Mouse (Mus musculus) liver, embryonic 16.5 days (tissue): ENCODE data around the gene Ier5. TPM values are rescaled to one million over a fixed set of nuclear protein-coding genes. Genes with fewer than 3 reads are reported as not detected.

ENCODE experiments used
- ATAC-seq: fragments of 200-750 bp; cut with Nextera tagmentation; 2 replicates; pipeline ENCODE4 v1.8.0; 2017; ENCODE audit warnings: low read depth, mild to moderate bottlenecking, moderate number of reproducible peaks, moderate library complexity
- H3K27ac ChIP-seq: fragments of 300-500 bp; sonication (generic); 2 replicates; pipeline ENCODE4 v1.5.1; 2014; ENCODE audit warnings: mild to moderate bottlenecking, low read length
- H3K27me3 ChIP-seq: fragments of 300-500 bp; sonication (generic); 2 replicates; pipeline ENCODE4 v1.6.1; 2014; ENCODE audit warnings: low read depth, low read length, mixed read lengths; ENCODE audit not compliant: control insufficient read depth, insufficient read depth
- H3K36me3 ChIP-seq: fragments of 300-500 bp; sonication (generic); 2 replicates; pipeline ENCODE4 v1.6.1; 2014; ENCODE audit warnings: mild to moderate bottlenecking; ENCODE audit not compliant: control insufficient read depth, insufficient read depth
- H3K4me1 ChIP-seq: fragments of 300-500 bp; sonication (generic); 2 replicates; pipeline ENCODE4 v1.6.1; 2014; ENCODE audit warnings: low read depth, low read length, mixed read lengths; ENCODE audit not compliant: control insufficient read depth
- H3K4me2 ChIP-seq: fragments of 300-500 bp; sonication (generic); 2 replicates; pipeline ENCODE4 v1.6.1; 2014; ENCODE audit warnings: low read depth, low read length, mixed read lengths
- H3K4me3 ChIP-seq: fragments of 300-500 bp; sonication (generic); 2 replicates; pipeline ENCODE4 v1.5.1; 2014; ENCODE audit warnings: low read depth, mild to moderate bottlenecking, low read length
- H3K9ac ChIP-seq: fragments of 300-500 bp; sonication (generic); 2 replicates; pipeline ENCODE4 v1.6.1; 2014; ENCODE audit warnings: low read depth, low read length
- H3K9me3 ChIP-seq: fragments of 300-500 bp; sonication (generic); replicated peaks from 2 replicates; pipeline ENCODE4 v1.6.1; 2016; ENCODE audit warnings: low read length; ENCODE audit not compliant: control insufficient read depth
- WGBS: fragments of 180-500 bp; shearing (Covaris S2); extraction: QIAGEN DNeasy Blood & Tissue Kit; methylation state at CpG from one replicate; pipeline ENCODE4 v1.1.7; 2014; ENCODE audit not compliant: insufficient replicate concordance; 5-methylcytosine and 5-hydroxymethylcytosine counted together
- polyA plus RNA-seq: library from polyadenylated mRNA; unstranded; fragments of >200 nt; fragmentation: Nextera tagmentation; extraction: Ambion mirVana; gene quantifications from 2 replicates; pipeline ENCODE4 v1.2.1, GENCODE M21; 2015

Gene Ier5
- polyA plus RNA-seq, 1 experiment from 2014 or later = 1.6 TPM

- H3K9me3 ChIP-seq = no peaks in the 10 kb centered on the region
- peak overlapping the region; percentile 96 for H3K4me3 ChIP-seq
- peaks cover 10% of the 10 kb centered on the region for H3K4me1 ChIP-seq
- 38% methylated on average over 4 of the region's 4 CpGs for WGBS
- ATAC-seq = no peak
- peak overlapping the region; percentile 1; the same call in 1 of the 2 replicates for H3K9ac ChIP-seq
- H3K4me2 ChIP-seq = peak overlapping the region; percentile 69
- H3K36me3 ChIP-seq = no peaks in the 10 kb centered on the region
- H3K27me3 ChIP-seq = no peaks in the 10 kb centered on the region
- peak overlapping the region; percentile 94; the same call in 1 of the 2 replicates for H3K27ac ChIP-seq
These were observed 2.7 kb downstream of the Ier5 start for GRCm38 (mm10) chr1:155096620-155097261.

GRCm38 (mm10) chr1:155093971-155094707, 5.3 kb downstream of the Ier5 start:
- H3K27ac ChIP-seq = no peak overlapping the region
- no peaks in the 10 kb centered on the region for H3K9me3 ChIP-seq
- no peak overlapping the region for H3K4me2 ChIP-seq
- H3K36me3 ChIP-seq = no peaks in the 10 kb centered on the region
- H3K4me3 ChIP-seq = no peak overlapping the region
- H3K27me3 ChIP-seq = no peaks in the 10 kb centered on the region
- peaks cover 6% of the 10 kb centered on the region for H3K4me1 ChIP-seq
- H3K9ac ChIP-seq = no peak overlapping the region
- 79% methylated on average over 9 of the region's 9 CpGs for WGBS
- no peak for ATAC-seq

DNA sequence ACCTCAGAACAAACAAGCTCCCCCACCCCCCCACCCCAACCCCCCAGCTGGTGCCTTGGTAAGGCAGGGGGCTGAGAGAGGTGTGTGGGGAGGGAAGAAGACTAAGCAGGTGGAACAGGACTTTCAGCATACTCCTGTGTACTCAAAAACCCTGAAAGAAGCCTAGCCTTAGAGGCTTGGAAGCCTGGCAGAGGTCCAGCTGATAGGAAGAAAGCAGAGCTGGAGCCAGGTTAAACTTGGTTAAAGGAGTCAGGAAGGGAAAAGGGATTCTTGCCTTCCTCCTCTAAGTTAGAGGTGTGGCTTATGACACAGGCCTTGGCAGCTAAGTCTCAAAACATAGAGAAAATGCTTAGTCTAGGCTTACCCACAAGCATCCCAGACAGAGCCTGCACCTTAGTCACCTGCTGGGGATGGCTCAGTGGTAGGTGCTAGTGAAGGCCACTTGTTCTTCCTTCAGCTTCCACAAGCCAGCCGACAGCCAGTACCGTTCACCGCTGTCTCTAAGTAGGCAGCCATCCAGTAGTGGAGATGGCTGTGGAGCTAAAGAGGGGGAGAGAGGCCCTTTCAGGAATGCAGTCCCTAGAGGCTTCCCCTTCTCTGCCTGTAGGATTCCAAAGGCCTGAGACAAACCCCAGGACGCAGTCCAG, 6.2 kb downstream of the Ier5 start:
- Histone ChIP-seq H3K4me2 (no peak overlapping the region), H3K9ac (no peak overlapping the region), H3K4me3 (no peak overlapping the region), H3K9me3 (no peaks in the 10 kb centered on the region), H3K4me1 (peaks cover 6% of the 10 kb centered on the region), H3K27ac (no peak overlapping the region), H3K36me3 (no peaks in the 10 kb centered on the region), H3K27me3 (no peaks in the 10 kb centered on the region)
- WGBS = 85% methylated on average over 4 of the region's 4 CpGs
- ATAC-seq = no peak

DNA sequence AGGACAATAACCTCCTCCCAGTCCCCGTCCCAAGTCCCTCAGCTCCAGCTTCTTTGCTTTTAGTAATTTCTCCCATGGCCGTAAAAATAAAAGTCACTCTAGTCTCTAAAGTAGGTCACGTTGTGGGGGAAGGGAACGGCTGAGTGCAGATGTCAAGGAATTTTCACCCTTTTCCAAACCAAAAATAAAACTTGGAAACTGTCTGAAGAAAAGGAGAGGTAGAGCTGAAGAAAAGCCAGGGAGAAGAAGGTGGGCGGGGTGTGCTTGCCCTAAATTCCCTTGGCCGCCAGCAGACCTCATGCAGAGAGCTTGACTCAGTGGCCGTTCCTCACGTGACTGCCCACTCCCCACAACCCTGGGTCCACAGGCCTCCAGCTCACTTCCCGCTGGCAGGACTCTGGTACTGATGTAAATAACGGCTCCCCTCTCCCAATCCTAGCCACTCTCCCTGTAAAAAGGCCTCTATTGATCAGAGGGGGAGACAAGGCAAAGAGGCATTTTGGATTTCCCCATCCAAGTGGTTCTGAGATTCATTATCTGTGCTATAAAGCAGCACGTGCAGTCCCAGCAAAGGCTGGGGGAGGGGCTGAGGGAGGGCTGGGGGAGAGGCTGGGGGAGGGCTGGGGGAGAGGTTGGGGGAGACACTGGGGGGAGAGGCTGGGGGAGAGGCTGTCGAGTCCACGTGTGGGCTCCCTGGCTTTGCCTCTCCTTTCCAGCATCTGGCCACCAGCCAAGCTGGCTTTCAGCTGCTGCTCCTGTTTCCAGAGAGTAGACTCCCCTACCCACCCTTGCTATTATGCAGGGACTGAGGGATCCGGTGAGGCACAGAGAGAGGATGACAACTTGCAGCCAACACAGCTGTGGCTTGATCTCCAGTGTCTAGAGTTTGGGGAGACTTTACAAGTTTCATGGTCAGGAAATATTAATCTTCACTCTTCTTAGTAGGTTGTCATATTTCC, 7.3 kb downstream of the Ier5 start:
- no peak overlapping the region for H3K4me2 ChIP-seq
- peaks cover 8% of the 10 kb centered on the region for H3K4me1 ChIP-seq
- no peak overlapping the region for H3K9ac ChIP-seq
- no peak overlapping the region for H3K4me3 ChIP-seq
- H3K36me3 ChIP-seq = no peaks in the 10 kb centered on the region
- H3K9me3 ChIP-seq = no peaks in the 10 kb centered on the region
- 43% methylated on average over 14 of the region's 14 CpGs for WGBS
- ATAC-seq = no peak
- no peaks in the 10 kb centered on the region for H3K27me3 ChIP-seq
- no peak overlapping the region for H3K27ac ChIP-seq

GRCm38 (mm10) chr1:155091374-155091841, 8.0 kb downstream of the Ier5 start:
- Histone ChIP-seq H3K4me2 (no peak overlapping the region), H3K27ac (no peak overlapping the region), H3K36me3 (no peaks in the 10 kb centered on the region), H3K27me3 (no peaks in the 10 kb centered on the region), H3K9me3 (no peaks in the 10 kb centered on the region), H3K9ac (no peak overlapping the region), H3K4me1 (peaks cover 11% of the 10 kb centered on the region), H3K4me3 (no peak overlapping the region)
- no peak for ATAC-seq
- 44% methylated on average over 7 of the region's 7 CpGs for WGBS

DNA sequence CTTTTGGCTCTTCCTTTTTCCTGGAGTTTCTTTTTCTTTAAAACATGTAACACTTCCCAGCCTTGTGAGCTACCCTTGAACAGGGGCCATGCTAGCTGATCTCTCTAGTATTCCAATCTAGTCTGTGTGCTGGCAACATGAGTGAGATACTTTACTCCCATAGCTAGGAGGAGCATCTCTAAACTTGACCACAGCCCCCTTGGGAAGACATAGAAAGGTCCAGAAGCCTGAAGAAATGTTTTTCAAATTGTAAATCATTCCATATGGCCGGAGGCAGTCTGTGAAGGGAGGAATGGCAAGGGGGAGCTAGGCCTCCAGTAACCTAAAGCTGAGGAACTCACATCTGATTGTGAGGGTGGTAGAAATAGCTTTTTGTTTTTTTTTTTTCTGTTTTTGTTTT, 8.7 kb downstream of the Ier5 start:
- H3K4me1 ChIP-seq = peaks cover 15% of the 10 kb centered on the region
- ATAC-seq = no peak
- WGBS = 50% methylated on average over 1 of the region's 1 CpGs

DNA sequence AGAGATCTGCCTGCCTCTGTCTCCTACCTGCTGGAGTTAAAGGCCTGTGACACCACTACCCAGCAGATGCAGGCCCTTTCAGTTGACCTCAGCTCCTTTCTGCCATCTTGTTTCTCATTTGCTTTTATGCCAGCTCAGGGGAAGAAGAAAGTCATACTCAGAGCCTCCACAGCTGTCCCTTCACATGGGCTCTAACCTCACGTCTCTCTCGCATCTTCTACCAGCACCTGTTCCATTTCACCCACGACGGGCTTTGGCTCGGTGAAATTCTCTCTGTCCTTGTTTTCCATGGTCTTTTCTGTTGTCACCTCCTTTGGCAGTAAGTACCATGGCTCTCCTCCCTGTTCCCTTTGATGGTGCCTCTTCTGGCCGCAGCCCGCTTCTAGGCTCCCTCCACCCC, 9.1 kb downstream of the Ier5 start:
- Histone ChIP-seq H3K9me3 (no peaks in the 10 kb centered on the region), H3K36me3 (no peaks in the 10 kb centered on the region), H3K27me3 (no peaks in the 10 kb centered on the region), H3K9ac (no peak overlapping the region), H3K4me2 (no peak overlapping the region), H3K4me3 (no peak overlapping the region), H3K27ac (no peak overlapping the region), H3K4me1 (peaks cover 15% of the 10 kb centered on the region)
- ATAC-seq = no peak
- 87% methylated on average over 7 of the region's 7 CpGs for WGBS

More for the DNA sequence above, 8.7 kb downstream of the Ier5 start:
- Histone ChIP-seq H3K27ac (no peak overlapping the region), H3K27me3 (no peaks in the 10 kb centered on the region), H3K9ac (no peak overlapping the region), H3K4me2 (no peak overlapping the region), H3K4me3 (no peak overlapping the region), H3K36me3 (no peaks in the 10 kb centered on the region), H3K9me3 (no peaks in the 10 kb centered on the region)

DNA sequence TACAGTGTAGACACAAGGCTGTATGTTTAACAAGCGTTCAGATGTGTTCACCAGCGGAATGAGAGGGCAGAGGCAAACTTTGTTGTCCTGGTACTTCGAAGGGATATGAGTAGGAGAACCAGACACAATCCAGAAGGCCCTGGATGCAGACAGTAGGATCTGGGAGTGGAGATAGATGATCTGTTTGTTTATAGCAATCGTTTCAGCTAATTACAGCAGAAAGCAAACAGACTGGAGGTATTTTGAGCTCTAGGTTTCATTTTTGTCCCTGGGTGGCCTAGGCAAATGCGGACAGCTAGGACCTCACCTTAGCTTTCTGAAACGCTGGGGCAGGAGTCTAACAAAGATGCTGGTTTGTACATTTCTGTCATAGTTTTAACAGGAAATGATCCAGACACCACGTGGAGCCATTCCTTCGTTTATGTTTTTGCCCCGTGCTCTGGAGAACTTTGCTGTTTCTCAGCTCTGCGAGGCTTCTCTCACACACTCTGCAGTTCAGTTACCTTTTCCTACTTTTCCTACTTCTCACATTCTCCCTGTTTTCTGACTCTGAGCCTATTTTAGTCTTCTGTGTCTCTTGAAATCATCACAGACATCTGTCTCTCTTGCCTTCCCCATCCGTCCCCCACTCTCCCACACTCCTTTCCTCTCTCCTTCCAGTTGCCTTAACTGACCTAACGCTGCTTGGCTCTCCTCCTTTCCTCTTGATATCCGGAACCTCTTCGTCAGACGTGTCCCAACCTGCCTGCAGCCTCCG, 10.4 kb downstream of the Ier5 start:
- H3K27me3 ChIP-seq = peaks cover under 1% of the 10 kb centered on the region; the same call in 1 of the 2 replicates
- no peaks in the 10 kb centered on the region for H3K36me3 ChIP-seq
- no peak overlapping the region for H3K27ac ChIP-seq
- peaks cover 22% of the 10 kb centered on the region for H3K4me1 ChIP-seq
- H3K4me3 ChIP-seq = no peak overlapping the region
- 47% methylated on average over 16 of the region's 16 CpGs for WGBS
- H3K4me2 ChIP-seq = no peak overlapping the region
- H3K9me3 ChIP-seq = no peaks in the 10 kb centered on the region
- H3K9ac ChIP-seq = no peak overlapping the region
- ATAC-seq = no peak
